Comparison of ENCODE assay signal across 9 mouse cellular contexts in genomic region chr2:167250736-167251337, GRCm38 (mm10). TPM values are rescaled to one million over a fixed set of nuclear protein-coding genes. Genes with fewer than 3 reads are reported as not detected.
DNase-seq lines count a peak whose midpoint lies in the region; ATAC-seq and TF ChIP-seq lines count a peak whose summit lies in the region.
"Had no signal": no experiment of that assay in that cellular context is flagged by ENCODE, and none has a peak within 500 bp of the region (broad histone marks: within the 10 kb centered on the region; RNA-seq: fewer than 3 reads in every experiment).

No protein-coding gene starts in this region.

- no peaks in the 10 kb centered on the region for H3K36me3 ChIP-seq in liver, adult 2 months (ENCODE audit: control insufficient read depth, insufficient read depth, low read length)
- no peaks in the 10 kb centered on the region for H3K36me3 ChIP-seq in liver, embryonic 12.5 days
- H3K36me3 ChIP-seq in embryonic facial prominence, embryonic 11.5 days (replicated peaks; ENCODE audit: control insufficient read depth, insufficient read depth, low read depth, low read length) = no peaks in the 10 kb centered on the region
- H3K36me3 ChIP-seq: midbrain, embryonic 13.5 days had no signal

- no peaks in the 10 kb centered on the region for H3K27me3 ChIP-seq in liver, adult 2 months (ENCODE audit: control insufficient read depth, insufficient read depth, low read length)
- H3K27me3 ChIP-seq in liver, embryonic 12.5 days (replicated peaks) = no peaks in the 10 kb centered on the region; the same call in 1 of the 2 replicates
- no peaks in the 10 kb centered on the region for H3K27me3 ChIP-seq in embryonic facial prominence, embryonic 11.5 days (ENCODE audit: control insufficient read depth, insufficient read depth, low read length)
- H3K27me3 ChIP-seq: midbrain, embryonic 13.5 days had no signal

- intact Hi-C loops in heart, postnatal 14 days (cut with DNase I) = no loop called here

- peak overlapping the region; percentile 2; the same call in 1 of the 2 replicates for H3K9ac ChIP-seq in liver, adult 2 months (ENCODE audit: low read depth, low read length)
- no peak overlapping the region for H3K9ac ChIP-seq in liver, embryonic 12.5 days
- no peak overlapping the region for H3K9ac ChIP-seq in embryonic facial prominence, embryonic 11.5 days (replicated peaks; ENCODE audit: low read length)
- H3K9ac ChIP-seq: midbrain, embryonic 13.5 days had no signal

- no peaks in the 10 kb centered on the region for H3K79me2 ChIP-seq in liver, adult 2 months (ENCODE audit: control insufficient read depth, insufficient read depth, low read length)

- H3K9me3 ChIP-seq in liver, embryonic 12.5 days (replicated peaks) = no peaks in the 10 kb centered on the region
- H3K9me3 ChIP-seq in embryonic facial prominence, embryonic 11.5 days (replicated peaks; ENCODE audit: control insufficient read depth, low read length) = no peaks in the 10 kb centered on the region
- H3K9me3 ChIP-seq: midbrain, embryonic 13.5 days had no signal

- TF ChIP-seq POLR2A in liver, adult 2 months (IDR thresholded peaks at IDR 0.05; ENCODE audit: extremely low read depth, insufficient read depth, low read length) = no peak

- ATAC-seq in liver, embryonic 12.5 days = no peak
- ATAC-seq in embryonic facial prominence, embryonic 11.5 days (replicated peaks; ENCODE audit: insufficient number of reproducible peaks, low FRiP score, low TSS enrichment, low read depth) = peak; percentile 20; the same call in 1 of the 2 replicates
- ATAC-seq: midbrain, embryonic 13.5 days had no signal

- peaks cover 5% of the 10 kb centered on the region; the same call in 1 of the 2 replicates for H3K4me1 ChIP-seq in liver, adult 2 months (ENCODE audit: control insufficient read depth, insufficient read depth, low read length)
- peaks cover 10% of the 10 kb centered on the region; the same call in 1 of the 2 replicates for H3K4me1 ChIP-seq in liver, embryonic 12.5 days
- H3K4me1 ChIP-seq in embryonic facial prominence, embryonic 11.5 days (ENCODE audit: control insufficient read depth, insufficient read depth, low read length) = peaks cover 3% of the 10 kb centered on the region; the same call in 1 of the 2 replicates

- no peak for DNase-seq in liver, adult 2 months (ENCODE audit: extremely low read depth, low read depth, low spot score)
- DNase-seq in embryonic facial prominence, embryonic 11.5 days (ENCODE audit: low spot score) = peak; percentile 47
- peak; percentile 38 to 61 for DNase-seq in heart, postnatal 14 days
- peak; percentile 68 for DNase-seq in lung, postnatal 14 days
- no peak for DNase-seq in left cerebral cortex, adult 11 months (ENCODE audit: low spot score)
- no peak for DNase-seq in cerebellum, postnatal 4 days (ENCODE audit: low spot score in 2 of 2)
- no peak for DNase-seq in right cerebral cortex, adult 18-20 months

- no peak overlapping the region for H3K4me2 ChIP-seq in liver, embryonic 12.5 days
- H3K4me2 ChIP-seq in embryonic facial prominence, embryonic 11.5 days (ENCODE audit: low read depth, low read length) = no peak overlapping the region
- H3K4me2 ChIP-seq: midbrain, embryonic 13.5 days had no signal

- H3K27ac ChIP-seq in liver, adult 2 months (replicated peaks; ENCODE audit: insufficient read depth, low read depth, low read length) = peak overlapping the region; percentile 52
- no peak overlapping the region for H3K27ac ChIP-seq in liver, embryonic 12.5 days
- H3K27ac ChIP-seq in embryonic facial prominence, embryonic 11.5 days (replicated peaks; ENCODE audit: low read depth, low read length) = no peak overlapping the region
- H3K27ac ChIP-seq: midbrain, embryonic 13.5 days had no signal

- no peak for TF ChIP-seq CTCF in liver, adult 2 months (IDR thresholded peaks at IDR 0.05; ENCODE audit: low read depth, low read length)

- H3K4me3 ChIP-seq in liver, adult 2 months (ENCODE audit: insufficient read depth, low read depth, low read length) = no peak overlapping the region
- H3K4me3 ChIP-seq in liver, embryonic 12.5 days = no peak overlapping the region
- H3K4me3 ChIP-seq in embryonic facial prominence, embryonic 11.5 days (ENCODE audit: low read depth, low read length) = no peak overlapping the region
- H3K4me3 ChIP-seq: midbrain, embryonic 13.5 days had no signal

- WGBS in liver, adult 2 months = 55% methylated on average over 7 of the region's 7 CpGs
- WGBS in liver, embryonic 12.5 days (ENCODE audit: insufficient replicate concordance) = 34% methylated on average over 7 of the region's 7 CpGs
- WGBS in embryonic facial prominence, embryonic 11.5 days = 34% methylated on average over 7 of the region's 7 CpGs

RNA-seq across cellular contexts. Expression of gene Ptgis, which starts 10.4 kb away (rescaled TPM):
- 1.0 and 1.1 TPM in 2 replicates for total RNA-seq in liver, adult 2 months (2014; rRNA removed)
- polyA plus RNA-seq in liver, adult 2 months (2012; rRNA removed) = 1.4 and 3.1 TPM in 2 replicates
- polyA plus RNA-seq in liver, embryonic 12.5 days (2016; fragmentation: Nextera tagmentation; extraction: Ambion mirVana) = 2.4 and 2.9 TPM in 2 replicates
- polyA plus RNA-seq in embryonic facial prominence, embryonic 11.5 days (2014; fragmentation: Nextera tagmentation; extraction: Ambion mirVana) = 12.9 and 14.5 TPM in 2 replicates
- total RNA-seq in heart, postnatal 14 days (2021) = 10 to 100 TPM; 24.5 to 25.5 TPM

Comparison
In these comparisons a context has a peak if more than half of its experiments do, and no peak if none do; other contexts are left out.
1. DNase-seq: peak in embryonic facial prominence, embryonic 11.5 days (single experiment), heart, postnatal 14 days (2 of 2) and lung, postnatal 14 days (single experiment); none in liver, adult 2 months (single experiment), left cerebral cortex, adult 11 months (single experiment), cerebellum, postnatal 4 days (0 of 2) and right cerebral cortex, adult 18-20 months (single experiment).